Mouse (Mus musculus) ES-E14 (cell line): ENCODE measurements around the gene Wnt5a.

ENCODE experiments used
- CHD2 ChIP-seq: IDR thresholded peaks from 2 replicates; pipeline ENCODE4 v1.6.1; 2014; ENCODE audit warnings: mild to moderate bottlenecking, low read depth, low read length, inconsistent platforms
- HCFC1 ChIP-seq: IDR thresholded peaks from 2 replicates; pipeline ENCODE4 v1.6.1; 2012; ENCODE audit warnings: low read length, inconsistent platforms, borderline replicate concordance; ENCODE audit not compliant: insufficient read depth
- MAFK ChIP-seq: IDR thresholded peaks from 2 replicates; pipeline ENCODE4 v1.6.1; 2014; ENCODE audit warnings: mild to moderate bottlenecking, low read depth, low read length, inconsistent platforms; ENCODE audit not compliant: insufficient read depth
- ZC3H11A ChIP-seq: IDR thresholded peaks from 2 replicates; pipeline ENCODE4 v1.6.1; 2012; ENCODE audit warnings: low read depth, mild to moderate bottlenecking, inconsistent platforms, low read length, borderline replicate concordance
- ZNF384 ChIP-seq: IDR thresholded peaks from 2 replicates; pipeline ENCODE4 v1.6.1; 2012; ENCODE audit warnings: low read depth, low read length, inconsistent platforms

GRCm38 (mm10) chr14:28532943-28533342, 28.4 kb downstream of the Wnt5a start:
- TF ChIP-seq MAFK (no peak), ZNF384 (no peak), CHD2 (no peak), ZC3H11A (no peak), HCFC1 (no peak)
